13 mouse cellular contexts compared by ENCODE assay signal in genomic region chr11:52005586-52005985, GRCm38 (mm10). TPM values are rescaled to one million over a fixed set of nuclear protein-coding genes. Genes with fewer than 3 reads are reported as not detected.
DNase-seq lines count a peak whose midpoint lies in the region; ATAC-seq lines count a peak whose summit lies in the region.
"Had no signal": no experiment of that assay in that cellular context is flagged by ENCODE, and none has a peak within 500 bp of the region (broad histone marks: within the 10 kb centered on the region; RNA-seq: fewer than 3 reads in every experiment).

No protein-coding gene starts in this region.

- H3K27me3 ChIP-seq in kidney, embryonic 16.5 days (ENCODE audit: insufficient read depth, low read length), result no peaks in the 10 kb centered on the region
- H3K27me3 ChIP-seq in embryonic facial prominence, embryonic 12.5 days, result no peaks in the 10 kb centered on the region
- H3K27me3 ChIP-seq in hindbrain, embryonic 16.5 days (replicated peaks; ENCODE audit: control insufficient read depth, insufficient read depth, low read length), result no peaks in the 10 kb centered on the region
- no peaks in the 10 kb centered on the region for H3K27me3 ChIP-seq in neural tube, embryonic 13.5 days

- no peak overlapping the region for H3K27ac ChIP-seq in kidney, embryonic 16.5 days (ENCODE audit: low read length)
- no peak overlapping the region for H3K27ac ChIP-seq in embryonic facial prominence, embryonic 12.5 days
- no peak overlapping the region for H3K27ac ChIP-seq in hindbrain, embryonic 16.5 days (ENCODE audit: low read depth, low read length)
- no peak overlapping the region for H3K27ac ChIP-seq in neural tube, embryonic 13.5 days (replicated peaks)

- no peak for ATAC-seq in kidney, embryonic 16.5 days (ENCODE audit: low FRiP score, low TSS enrichment)
- ATAC-seq in embryonic facial prominence, embryonic 12.5 days (ENCODE audit: insufficient number of reproducible peaks, insufficient read depth, low FRiP score, low TSS enrichment), result no peak
- no peak for ATAC-seq in hindbrain, embryonic 16.5 days
- no peak for ATAC-seq in neural tube, embryonic 13.5 days (ENCODE audit: low read depth)
- ATAC-seq: inflammation-experienced regulatory T-cells, adult 6 months had no signal

- H3K4me1 ChIP-seq in kidney, embryonic 16.5 days (ENCODE audit: insufficient read depth, low read length), result peaks cover 23% of the 10 kb centered on the region
- 0 out of 2 replicates have a peak, but pooled peaks cover 9% of the 10 kb centered on the region for H3K4me1 ChIP-seq in embryonic facial prominence, embryonic 12.5 days
- H3K4me1 ChIP-seq in hindbrain, embryonic 16.5 days (ENCODE audit: control insufficient read depth, insufficient read depth, low read depth, low read length), result peaks cover 19% of the 10 kb centered on the region
- H3K4me1 ChIP-seq in neural tube, embryonic 13.5 days (replicated peaks), result peaks cover 31% of the 10 kb centered on the region

- H3K36me3 ChIP-seq in kidney, embryonic 16.5 days (ENCODE audit: insufficient read depth, low read length), result peaks cover 3% of the 10 kb centered on the region; the same call in 1 of the 2 replicates
- no peaks in the 10 kb centered on the region for H3K36me3 ChIP-seq in embryonic facial prominence, embryonic 12.5 days
- H3K36me3 ChIP-seq in hindbrain, embryonic 16.5 days (ENCODE audit: control insufficient read depth, insufficient read depth, low read length), result no peaks in the 10 kb centered on the region
- peaks cover 11% of the 10 kb centered on the region for H3K36me3 ChIP-seq in neural tube, embryonic 13.5 days

- WGBS in kidney, embryonic 16.5 days, result 50% methylated on average over 2 of the region's 2 CpGs
- WGBS in embryonic facial prominence, embryonic 12.5 days, result 76% methylated on average over 2 of the region's 2 CpGs
- WGBS in hindbrain, embryonic 16.5 days, result 65% methylated on average over 2 of the region's 2 CpGs
- 66% methylated on average over 2 of the region's 2 CpGs for WGBS in neural tube, embryonic 13.5 days

- H3K9me3 ChIP-seq in kidney, embryonic 16.5 days (ENCODE audit: low read length), result no peaks in the 10 kb centered on the region
- H3K9me3 ChIP-seq in embryonic facial prominence, embryonic 12.5 days, result no peaks in the 10 kb centered on the region
- no peaks in the 10 kb centered on the region for H3K9me3 ChIP-seq in hindbrain, embryonic 16.5 days (ENCODE audit: control insufficient read depth, low read length)
- no peaks in the 10 kb centered on the region for H3K9me3 ChIP-seq in neural tube, embryonic 13.5 days

- DNase-seq in kidney, adult 9 months, result no peak
- DNase-seq in layer of hippocampus, adult 8-10 months (ENCODE audit: low spot score in 2 of 2), result no peak
- no peak for DNase-seq in cerebellum, adult 9-10 months
- DNase-seq: adrenal gland, adult 2 months; cerebellum, adult 11-12 months; gastrocnemius, postnatal 36 days; right cerebral cortex, postnatal 4 days; thymus, adult 2 months had no signal

- H3K4me2 ChIP-seq in kidney, embryonic 16.5 days (replicated peaks; ENCODE audit: low read depth, low read length), result no peak overlapping the region
- H3K4me2 ChIP-seq in embryonic facial prominence, embryonic 12.5 days (replicated peaks), result peak overlapping the region; percentile 13; the same call in 1 of the 2 replicates
- 0 out of 2 replicates have a peak overlapping the region, but pooled peaks have one; percentile 19 for H3K4me2 ChIP-seq in hindbrain, embryonic 16.5 days (ENCODE audit: low read length)
- peak overlapping the region; percentile 78 for H3K4me2 ChIP-seq in neural tube, embryonic 13.5 days

- 0 out of 2 replicates have a peak overlapping the region, but pooled peaks have one; percentile 6 for H3K9ac ChIP-seq in kidney, embryonic 16.5 days (replicated peaks; ENCODE audit: low read length)
- H3K9ac ChIP-seq in embryonic facial prominence, embryonic 12.5 days, result peak overlapping the region; percentile 30; the same call in 1 of the 2 replicates
- no peak overlapping the region for H3K9ac ChIP-seq in hindbrain, embryonic 16.5 days (ENCODE audit: low read depth, low read length)
- peak overlapping the region; percentile 38; the same call in 1 of the 2 replicates for H3K9ac ChIP-seq in neural tube, embryonic 13.5 days

- H3K4me3 ChIP-seq in kidney, embryonic 16.5 days (ENCODE audit: low read length), result no peak overlapping the region
- H3K4me3 ChIP-seq in embryonic facial prominence, embryonic 12.5 days, result no peak overlapping the region
- no peak overlapping the region for H3K4me3 ChIP-seq in hindbrain, embryonic 16.5 days (ENCODE audit: low read length)
- peak overlapping the region; percentile 3; the same call in 1 of the 2 replicates for H3K4me3 ChIP-seq in neural tube, embryonic 13.5 days

RNA-seq across cellular contexts. Expression of gene Cdkl3, which starts 1.6 kb away (rescaled TPM):
- polyA plus RNA-seq in kidney, embryonic 16.5 days (2015; fragmentation: Nextera tagmentation; extraction: Ambion mirVana), result 7.8 and 9.2 TPM in 2 replicates
- polyA plus RNA-seq in embryonic facial prominence, embryonic 12.5 days (2016; fragmentation: Nextera tagmentation; extraction: Ambion mirVana), result 13.4 TPM in 2 replicates
- polyA plus RNA-seq in hindbrain, embryonic 16.5 days (2015; fragmentation: Nextera tagmentation; extraction: Ambion mirVana), result 29.4 and 30.3 TPM in 2 replicates
- polyA plus RNA-seq in neural tube, embryonic 13.5 days (2015; fragmentation: Nextera tagmentation; extraction: Ambion mirVana), result 23.7 and 24.2 TPM in 2 replicates
- total RNA-seq in layer of hippocampus, adult 8-10 months (2022), result 10 to 100 TPM; 13.4 to 17.6 (median 16.1) TPM

RNA-seq across cellular contexts. Expression of gene Ube2b, which starts 5.0 kb away (rescaled TPM):
- polyA plus RNA-seq in kidney, embryonic 16.5 days (2015; fragmentation: Nextera tagmentation; extraction: Ambion mirVana), result 216 and 220 TPM in 2 replicates
- polyA plus RNA-seq in embryonic facial prominence, embryonic 12.5 days (2016; fragmentation: Nextera tagmentation; extraction: Ambion mirVana), result 228 and 235 TPM in 2 replicates
- 219 and 224 TPM in 2 replicates for polyA plus RNA-seq in hindbrain, embryonic 16.5 days (2015; fragmentation: Nextera tagmentation; extraction: Ambion mirVana)
- 265 and 279 TPM in 2 replicates for polyA plus RNA-seq in neural tube, embryonic 13.5 days (2015; fragmentation: Nextera tagmentation; extraction: Ambion mirVana)
- total RNA-seq in layer of hippocampus, adult 8-10 months (2022), result 100 to 1,000 TPM; 162 to 207 (median 179) TPM

RNA-seq across cellular contexts. Expression of gene Cdkn2aipnl, which starts 38.1 kb away (rescaled TPM):
- polyA plus RNA-seq in kidney, embryonic 16.5 days (2015; fragmentation: Nextera tagmentation; extraction: Ambion mirVana), result 95.5 and 99.8 TPM in 2 replicates
- polyA plus RNA-seq in embryonic facial prominence, embryonic 12.5 days (2016; fragmentation: Nextera tagmentation; extraction: Ambion mirVana), result 104 and 110 TPM in 2 replicates
- polyA plus RNA-seq in hindbrain, embryonic 16.5 days (2015; fragmentation: Nextera tagmentation; extraction: Ambion mirVana), result 121 and 122 TPM in 2 replicates
- polyA plus RNA-seq in neural tube, embryonic 13.5 days (2015; fragmentation: Nextera tagmentation; extraction: Ambion mirVana), result 115 and 116 TPM in 2 replicates
- total RNA-seq in layer of hippocampus, adult 8-10 months (2022), result 10 to 100 TPM; 35.7 to 42.8 (median 39.5) TPM
